Mouse (Mus musculus) brain, embryonic 14.5 days (tissue): Measurements from ENCODE around the gene Preb.

Experiments used
- CTCF ChIP-seq: fragments of 200-500 bp; IDR thresholded peaks from 2 replicates; pipeline ENCODE4 v1.5.1; 2012; ENCODE audit warnings: inconsistent platforms, mild to moderate bottlenecking, moderate library complexity, borderline replicate concordance; ENCODE audit not compliant: insufficient read depth, insufficient read length; ENCODE audit errors: extremely low read depth
- POLR2A ChIP-seq: fragments of 200-500 bp; IDR thresholded peaks from 2 replicates; pipeline ENCODE4 v1.6.1; 2012; ENCODE audit warnings: mild to moderate bottlenecking, inconsistent platforms, borderline replicate concordance; ENCODE audit not compliant: poor library complexity, insufficient read depth, insufficient read length, severe bottlenecking; ENCODE audit errors: extremely low read depth

- TF ChIP-seq CTCF = peak; percentile 53; the same call in 1 of the 2 replicates
- TF ChIP-seq POLR2A = 0 out of 2 replicates have a peak, but pooled peaks have one; percentile 20
Measured at GRCm38 (mm10) chr5:30944956-30945781, 15.0 kb downstream of the Preb start, which contains the start of gene Cgref1.
